Mouse (Mus musculus): ENCODE results near the gene 9130023H24Rik. TPM values are rescaled to one million over a fixed set of nuclear protein-coding genes. Genes with fewer than 3 reads are reported as not detected.
A peak's percentile ranks its signal among the peaks of the same experiment; 100 is the strongest.

9130023H24Rik gene
- polyA plus RNA-seq, 1 experiment = 3.3 TPM

DNA sequence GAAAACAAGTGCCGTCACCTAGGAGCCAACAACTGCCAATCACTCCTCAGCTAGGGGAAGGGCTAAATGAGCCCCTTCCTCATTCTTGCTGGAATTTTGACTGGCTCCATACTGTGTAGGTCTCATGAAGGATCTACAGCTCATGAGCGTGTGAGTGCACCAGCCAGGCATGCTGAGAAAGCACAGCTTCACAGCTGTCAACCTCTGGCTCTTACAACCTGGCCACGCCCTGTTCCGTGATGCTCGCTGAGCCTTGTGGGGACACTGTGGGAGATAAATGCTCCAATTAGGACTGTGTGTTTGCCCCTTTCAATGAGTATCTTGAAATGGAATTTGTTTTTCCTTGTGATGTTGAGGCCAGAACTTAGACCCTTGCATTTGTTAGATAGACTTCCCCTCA, 12.2 kb upstream of the 9130023H24Rik start:
- TF ChIP-seq MYOD1 (IDR thresholded peaks at IDR 0.05; ENCODE audit: control insufficient read depth in 1 of 3, insufficient read length in 2 of 3, low read depth in 2 of 3) = no peak
- no peak for TF ChIP-seq REST (IDR thresholded peaks at IDR 0.05; ENCODE audit: insufficient read depth, insufficient read length)
- TF ChIP-seq MAX (IDR thresholded peaks at IDR 0.05; ENCODE audit: low read depth) = no peak
- TF ChIP-seq USF1 (IDR thresholded peaks at IDR 0.05; ENCODE audit: low read depth) = no peak
- TF ChIP-seq CEBPB (IDR thresholded peaks at IDR 0.05; ENCODE audit: insufficient read depth, poor library complexity, severe bottlenecking) = no peak
- TF ChIP-seq E2F4 (IDR thresholded peaks at IDR 0.05; ENCODE audit: insufficient read depth) = no peak
- TF ChIP-seq MYOG (IDR thresholded peaks at IDR 0.05; ENCODE audit: control insufficient read depth in 1 of 3, insufficient read depth in 1 of 3, insufficient read length in 2 of 3, low read depth in 2 of 3) = no peak
- no peak for TF ChIP-seq TCF3 (IDR thresholded peaks at IDR 0.05; ENCODE audit: insufficient read length, low read depth)
- no peak for TF ChIP-seq POLR2AphosphoS2 (IDR thresholded peaks at IDR 0.05; ENCODE audit: insufficient read length, low read depth)
- TF ChIP-seq TCF12 (IDR thresholded peaks at IDR 0.05; ENCODE audit: insufficient read depth, poor library complexity, severe bottlenecking) = no peak
- no peak for TF ChIP-seq POLR2A (IDR thresholded peaks at IDR 0.05; ENCODE audit: insufficient read length, low read depth)
- TF ChIP-seq SRF (IDR thresholded peaks at IDR 0.05; ENCODE audit: control insufficient read depth, insufficient read length, low read depth) = no peak
- Histone ChIP-seq H3K4me3 (no peak overlapping the region), H3ac (ENCODE audit: control insufficient read depth, insufficient read length) (no peak overlapping the region), H3K36me3 (ENCODE audit: control insufficient read depth, insufficient read depth) (peaks cover 27% of the 10 kb centered on the region), H3K27me3 (ENCODE audit: control insufficient read depth, insufficient read depth, insufficient read length) (no peaks in the 10 kb centered on the region), H3K4me2 (ENCODE audit: low read depth) (no peak overlapping the region), H3K79me2 (ENCODE audit: control insufficient read depth, insufficient read depth) (peaks cover 22% of the 10 kb centered on the region)

DNA sequence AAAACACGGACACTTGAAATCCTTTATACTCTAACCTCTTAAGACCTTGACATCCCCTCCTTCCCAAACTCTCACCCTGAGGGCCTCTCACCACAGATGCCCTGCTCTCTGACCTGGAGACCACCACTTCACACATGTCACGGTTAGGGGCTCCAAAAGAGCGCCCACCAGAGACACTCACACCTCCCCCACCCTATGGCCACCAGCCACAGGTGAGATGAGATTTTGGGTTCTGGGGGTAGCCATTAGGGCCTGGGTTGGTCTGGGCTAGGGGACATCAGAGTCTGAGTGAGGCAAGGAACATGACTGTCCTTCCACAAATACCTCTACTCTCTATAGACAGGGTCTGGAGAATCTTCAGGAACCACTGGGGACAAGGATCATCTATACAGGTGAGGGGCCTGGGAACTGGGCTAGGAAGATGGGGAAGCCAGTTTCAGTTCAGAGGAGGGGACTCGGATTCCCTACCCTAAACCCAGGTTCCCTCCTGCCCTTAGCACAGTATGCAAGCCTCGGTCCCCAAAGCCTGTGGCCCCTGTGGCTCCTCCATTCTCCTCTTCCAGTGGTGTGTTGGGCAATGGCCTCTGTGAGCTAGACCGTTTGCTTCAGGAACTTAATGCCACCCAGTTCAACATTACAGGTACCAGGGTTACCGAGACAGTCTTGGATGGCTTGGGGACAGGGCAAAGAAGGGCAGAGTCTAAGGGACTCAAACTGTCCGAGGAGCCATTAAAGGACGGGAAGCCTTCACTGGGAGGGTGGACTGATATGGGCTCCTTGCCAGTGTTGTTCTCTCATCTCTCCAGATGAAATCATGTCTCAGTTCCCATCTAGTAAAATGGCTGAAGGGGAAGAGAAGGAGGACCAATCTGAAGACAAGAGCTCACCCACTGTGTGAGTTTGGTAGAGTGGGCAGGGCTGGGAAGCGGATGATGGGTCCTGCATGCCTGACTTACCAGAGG, 10.5 kb upstream of the 9130023H24Rik start:
- peaks cover 22% of the 10 kb centered on the region for H3K79me2 ChIP-seq (ENCODE audit: control insufficient read depth, insufficient read depth)
- TF ChIP-seq POLR2AphosphoS2 (IDR thresholded peaks at IDR 0.05; ENCODE audit: insufficient read length, low read depth) (no peak), REST (IDR thresholded peaks at IDR 0.05; ENCODE audit: insufficient read depth, insufficient read length) (no peak), TCF3 (IDR thresholded peaks at IDR 0.05; ENCODE audit: insufficient read length, low read depth) (no peak), MAX (IDR thresholded peaks at IDR 0.05; ENCODE audit: low read depth) (no peak), TCF12 (IDR thresholded peaks at IDR 0.05; ENCODE audit: insufficient read depth, poor library complexity, severe bottlenecking) (no peak), SRF (IDR thresholded peaks at IDR 0.05; ENCODE audit: control insufficient read depth, insufficient read length, low read depth) (no peak), MYOG (IDR thresholded peaks at IDR 0.05; ENCODE audit: control insufficient read depth in 1 of 3, insufficient read depth in 1 of 3, insufficient read length in 2 of 3, low read depth in 2 of 3) (no peak), POLR2A (IDR thresholded peaks at IDR 0.05; ENCODE audit: insufficient read length, low read depth) (no peak), MYOD1 (IDR thresholded peaks at IDR 0.05; ENCODE audit: control insufficient read depth in 1 of 3, insufficient read length in 2 of 3, low read depth in 2 of 3) (no peak), CEBPB (IDR thresholded peaks at IDR 0.05; ENCODE audit: insufficient read depth, poor library complexity, severe bottlenecking) (no peak), USF1 (IDR thresholded peaks at IDR 0.05; ENCODE audit: low read depth) (no peak), E2F4 (IDR thresholded peaks at IDR 0.05; ENCODE audit: insufficient read depth) (no peak)
- H3K4me2 ChIP-seq (ENCODE audit: low read depth) = peak overlapping the region; percentile 80
- no peak overlapping the region for H3ac ChIP-seq (ENCODE audit: control insufficient read depth, insufficient read length)
- peaks cover 18% of the 10 kb centered on the region for H3K36me3 ChIP-seq (ENCODE audit: control insufficient read depth, insufficient read depth)
- H3K4me3 ChIP-seq = peak overlapping the region; percentile 78
- H3K27me3 ChIP-seq (ENCODE audit: control insufficient read depth, insufficient read depth, insufficient read length) = no peaks in the 10 kb centered on the region

DNA sequence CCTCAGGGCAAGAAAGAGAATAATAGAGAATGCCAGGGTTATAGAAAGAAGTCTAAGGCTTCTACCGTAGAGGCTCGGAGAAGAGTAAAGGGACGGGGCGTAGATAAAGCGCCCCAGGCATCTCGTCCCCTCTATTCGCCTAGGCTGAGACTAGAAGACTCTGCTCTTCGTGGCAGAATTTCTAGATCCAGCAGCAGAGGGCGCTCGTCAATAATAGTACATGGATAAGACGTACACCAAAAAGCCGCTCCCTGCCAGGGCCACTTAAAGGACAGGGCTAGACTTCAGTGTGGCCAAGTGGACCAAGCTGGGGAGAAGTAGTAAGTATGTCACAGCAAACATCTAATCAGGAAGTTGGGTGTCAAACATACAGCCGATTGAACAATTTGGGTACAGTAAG, 9.6 kb upstream of the 9130023H24Rik start:
- Histone ChIP-seq H3K4me3 (peak overlapping the region; percentile 78), H3K79me2 (ENCODE audit: control insufficient read depth, insufficient read depth) (peaks cover 22% of the 10 kb centered on the region), H3ac (ENCODE audit: control insufficient read depth, insufficient read length) (peak overlapping the region; percentile 76), H3K27me3 (ENCODE audit: control insufficient read depth, insufficient read depth, insufficient read length) (no peaks in the 10 kb centered on the region), H3K4me2 (ENCODE audit: low read depth) (peak overlapping the region; percentile 80), H3K36me3 (ENCODE audit: control insufficient read depth, insufficient read depth) (peaks cover 17% of the 10 kb centered on the region)
- TF ChIP-seq POLR2AphosphoS2 (IDR thresholded peaks at IDR 0.05; ENCODE audit: insufficient read length, low read depth) (no peak), MYOG (IDR thresholded peaks at IDR 0.05; ENCODE audit: control insufficient read depth in 1 of 3, insufficient read depth in 1 of 3, insufficient read length in 2 of 3, low read depth in 2 of 3) (no peak), SRF (IDR thresholded peaks at IDR 0.05; ENCODE audit: control insufficient read depth, insufficient read length, low read depth) (no peak), USF1 (IDR thresholded peaks at IDR 0.05; ENCODE audit: low read depth) (no peak), MYOD1 (IDR thresholded peaks at IDR 0.05; ENCODE audit: control insufficient read depth in 1 of 3, insufficient read length in 2 of 3, low read depth in 2 of 3) (no peak), MAX (IDR thresholded peaks at IDR 0.05; ENCODE audit: low read depth) (no peak), E2F4 (IDR thresholded peaks at IDR 0.05; ENCODE audit: insufficient read depth) (no peak), CEBPB (IDR thresholded peaks at IDR 0.05; ENCODE audit: insufficient read depth, poor library complexity, severe bottlenecking) (no peak), TCF12 (IDR thresholded peaks at IDR 0.05; ENCODE audit: insufficient read depth, poor library complexity, severe bottlenecking) (no peak), POLR2A (IDR thresholded peaks at IDR 0.05; ENCODE audit: insufficient read length, low read depth) (no peak), TCF3 (IDR thresholded peaks at IDR 0.05; ENCODE audit: insufficient read length, low read depth) (no peak), REST (IDR thresholded peaks at IDR 0.05; ENCODE audit: insufficient read depth, insufficient read length) (no peak)

DNA sequence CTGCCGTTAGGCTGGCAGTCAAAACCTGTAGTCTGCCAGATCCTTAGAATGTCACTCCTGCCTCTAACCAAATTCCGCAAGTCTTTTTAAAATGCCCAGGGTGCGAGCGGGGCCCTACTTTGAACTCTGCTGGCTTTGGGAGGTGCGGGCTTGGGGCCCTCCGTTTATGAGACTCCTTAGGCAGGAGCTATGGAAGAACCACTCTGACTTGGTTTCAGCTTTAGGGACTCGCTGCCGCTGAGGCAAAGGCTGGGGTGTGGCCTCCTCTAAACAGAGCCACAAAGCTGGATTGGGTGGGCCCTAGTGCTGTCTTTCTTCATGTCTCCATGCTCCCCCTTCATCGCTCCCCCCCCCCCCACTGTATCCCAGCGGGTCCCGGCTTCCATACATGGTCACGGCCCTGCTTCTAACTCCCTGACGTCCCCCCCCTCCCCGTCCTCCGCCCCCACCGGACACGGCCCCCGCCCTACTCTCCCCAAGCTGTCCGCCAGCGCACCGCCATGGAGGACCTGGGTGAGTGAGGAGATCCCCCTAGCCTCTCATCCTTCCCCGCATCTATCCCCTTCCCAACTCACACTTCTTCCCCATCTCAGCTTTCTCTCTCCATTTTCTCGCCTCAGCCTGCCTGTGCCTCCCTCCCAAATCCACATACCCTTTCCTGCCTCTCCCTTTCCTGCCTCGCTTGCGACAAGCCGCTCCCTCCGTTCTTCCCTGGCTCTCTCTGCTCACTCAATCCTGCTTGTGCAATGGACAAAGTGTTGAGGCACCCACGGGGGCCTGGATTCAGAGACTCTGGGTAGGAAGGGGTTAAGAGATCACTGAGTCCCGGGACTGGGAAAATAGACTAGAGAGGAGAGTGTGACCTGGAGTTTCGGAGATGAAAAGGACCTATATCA, 8.9 kb upstream of the 9130023H24Rik start, which contains the start of gene Tgfb1i1:
Tgfb1i1 (plus strand) TSS at position 317 of the 896 bp plus-strand sequence.
- Histone ChIP-seq H3K27me3 (ENCODE audit: control insufficient read depth, insufficient read depth, insufficient read length) (no peaks in the 10 kb centered on the region), H3K4me3 (peak within 1 kb of the TSS; percentile 78), H3K4me2 (ENCODE audit: low read depth) (peak within 1 kb of the TSS; percentile 85), H3K36me3 (ENCODE audit: control insufficient read depth, insufficient read depth) (peaks cover 12% of the 10 kb centered on the region), H3ac (ENCODE audit: control insufficient read depth, insufficient read length) (peak within 1 kb of the TSS; percentile 76), H3K79me2 (ENCODE audit: control insufficient read depth, insufficient read depth) (peaks cover 22% of the 10 kb centered on the region)
- TF ChIP-seq CEBPB (IDR thresholded peaks at IDR 0.05; ENCODE audit: insufficient read depth, poor library complexity, severe bottlenecking) = no peak
- no peak for TF ChIP-seq MAX (IDR thresholded peaks at IDR 0.05; ENCODE audit: low read depth)
- peak; percentile 74 for TF ChIP-seq POLR2A (IDR thresholded peaks at IDR 0.05; ENCODE audit: insufficient read length, low read depth)
- TF ChIP-seq SRF (IDR thresholded peaks at IDR 0.05; ENCODE audit: control insufficient read depth, insufficient read length, low read depth) = peak; percentile 34
- peak; percentile 89 for TF ChIP-seq POLR2AphosphoS2 (IDR thresholded peaks at IDR 0.05; ENCODE audit: insufficient read length, low read depth)
